Mouse (Mus musculus): Measurements from ENCODE around the gene Gm20219. TPM values are rescaled to one million over a fixed set of nuclear protein-coding genes. Genes with fewer than 3 reads are reported as not detected.

Gene Gm20219
- total and polyA plus RNA-seq, 2 experiments from 2014 or later, result 0.10 to 0.55 TPM

DNA sequence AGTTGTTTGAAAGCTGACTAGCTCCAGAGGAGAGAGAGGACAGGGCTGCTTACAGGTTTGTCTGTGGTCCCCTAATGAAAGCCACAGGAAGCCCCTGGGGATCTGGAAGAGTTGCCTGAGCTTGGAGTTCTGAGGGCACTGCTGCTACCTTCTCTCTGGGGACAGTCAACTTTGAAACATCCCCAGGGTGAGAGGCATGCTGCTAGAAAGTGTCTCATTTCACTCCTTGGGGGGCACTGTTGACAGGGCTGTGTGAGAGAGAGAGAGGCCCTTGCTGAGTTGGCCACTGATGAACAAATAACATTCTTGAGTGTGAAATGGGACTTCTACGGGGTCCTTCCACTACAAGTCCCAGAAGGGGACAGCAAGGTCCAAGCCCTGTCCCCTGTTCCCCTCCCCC is 33.6 kb upstream of the Gm20219 start:
- Histone ChIP-seq H3K4me1 (ENCODE audit: insufficient read depth, low read length) (peaks cover 16% of the 10 kb centered on the region), H3K9ac (replicated peaks; ENCODE audit: low read length) (no peak overlapping the region), H3K27me3 (ENCODE audit: insufficient read depth, low read length) (no peaks in the 10 kb centered on the region), H3K4me3 (ENCODE audit: low read length) (no peak overlapping the region), H3K9me3 (ENCODE audit: low read length) (no peaks in the 10 kb centered on the region), H3K4me2 (ENCODE audit: low read depth, low read length) (no peak overlapping the region), H3K36me3 (ENCODE audit: insufficient read depth, low read length) (peaks cover 42% of the 10 kb centered on the region), H3K27ac (no peak overlapping the region)
- DNase-seq (ENCODE audit: low spot score) (no peak), ATAC-seq (no peak)
- WGBS, result 42% methylated on average over 1 of the region's 1 CpGs
- TF ChIP-seq CTCF (IDR thresholded peaks at IDR 0.05; ENCODE audit: low read depth), result no peak

DNA sequence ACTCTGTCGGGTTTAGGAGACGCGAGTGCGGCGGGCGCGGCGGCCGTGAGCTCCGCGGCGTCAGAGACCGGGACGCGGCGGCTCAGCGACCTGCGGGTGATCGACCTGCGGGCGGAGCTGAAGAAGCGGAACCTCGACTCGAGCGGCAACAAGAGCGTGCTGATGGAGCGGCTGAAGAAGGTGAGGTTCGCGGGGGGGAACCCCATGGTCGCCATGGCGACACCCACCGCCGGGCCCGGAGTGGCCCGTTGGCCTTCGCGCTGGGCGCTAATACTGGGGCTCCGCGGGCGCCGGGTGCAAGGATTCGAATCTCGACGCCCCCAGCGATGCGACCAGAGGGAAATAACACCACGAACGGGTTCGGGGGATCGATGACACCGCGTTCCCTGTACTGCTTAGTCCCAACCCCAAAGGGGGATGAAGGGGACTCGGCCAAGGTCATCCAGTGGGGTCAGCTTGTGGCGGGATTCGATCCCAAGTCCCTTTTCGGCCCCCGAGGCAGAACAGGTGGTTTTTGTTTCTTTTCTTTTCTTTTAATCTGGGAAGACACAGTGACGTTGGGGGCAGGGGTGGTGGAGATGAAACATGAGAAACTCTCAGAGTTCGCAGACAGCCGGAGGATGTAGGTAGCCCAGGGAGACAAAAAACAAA is 31.1 kb upstream of the Gm20219 start:
- WGBS, result under 1% methylated on average over 61 of the region's 61 CpGs
- H3K4me1 ChIP-seq (ENCODE audit: insufficient read depth, low read length), result peaks cover 18% of the 10 kb centered on the region
- H3K27me3 ChIP-seq (ENCODE audit: insufficient read depth, low read length), result no peaks in the 10 kb centered on the region

DNA sequence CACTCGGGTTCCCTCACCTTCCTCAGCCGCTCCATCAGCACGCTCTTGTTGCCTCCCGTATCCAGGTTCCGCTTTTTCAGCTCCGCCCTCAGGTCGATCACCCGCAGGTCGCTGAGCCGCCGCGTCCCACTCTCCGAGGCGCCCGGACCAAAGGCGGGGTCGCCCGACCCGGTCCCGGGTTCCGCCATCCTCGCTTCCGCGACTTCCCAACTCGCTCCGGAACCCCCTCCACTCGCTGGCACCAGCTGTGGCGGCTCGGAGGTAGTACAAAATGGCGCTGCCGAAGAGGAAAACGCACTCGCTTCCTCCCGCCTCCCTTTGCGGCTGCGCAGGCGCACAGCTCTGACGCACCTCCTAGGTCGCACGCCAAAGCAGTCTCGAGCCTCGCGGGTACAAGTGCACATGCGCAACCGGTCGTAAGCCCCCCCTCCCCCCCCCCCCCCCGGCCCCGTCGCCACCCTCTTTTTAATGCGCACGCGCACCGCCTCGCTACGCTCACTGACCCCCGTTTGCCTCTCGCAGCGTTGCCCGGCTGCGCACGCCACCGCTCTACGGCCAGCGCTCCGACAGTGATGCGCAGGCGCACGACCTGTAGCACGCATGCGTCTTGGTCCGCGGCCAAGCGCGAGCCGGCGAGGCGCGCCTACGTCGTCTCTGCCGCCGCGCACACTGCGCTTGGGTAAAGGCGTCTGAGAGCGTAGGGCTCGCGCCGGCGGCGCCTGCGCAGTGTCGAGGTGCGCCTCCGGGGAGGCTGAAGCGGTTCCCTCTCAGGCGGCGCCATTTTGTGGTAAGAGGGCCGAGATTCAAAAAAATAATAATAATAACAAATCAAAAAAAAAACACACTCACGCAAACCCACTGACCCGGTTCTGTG is 30.3 kb upstream of the Gm20219 start, which contains the start of the genes Safb2 and Safb:
Gene Safb2 (minus strand): TSS at position 329 of the 874 bp plus-strand sequence.
Gene Safb (plus strand): TSS at position 569 of the 874 bp plus-strand sequence.
- under 1% methylated on average over 89 of the region's 101 CpGs for WGBS
- Histone ChIP-seq H3K9me3 (ENCODE audit: low read length) (no peaks in the 10 kb centered on the region), H3K4me3 (ENCODE audit: low read length) (peak within 1 kb of the TSS; percentile 91), H3K4me2 (ENCODE audit: low read depth, low read length) (peak within 1 kb of the TSS; percentile 77), H3K4me1 (ENCODE audit: insufficient read depth, low read length) (peaks cover 18% of the 10 kb centered on the region), H3K9ac (replicated peaks; ENCODE audit: low read length) (peak within 1 kb of the TSS; percentile 93), H3K27ac (peak within 1 kb of the TSS; percentile 98), H3K36me3 (ENCODE audit: insufficient read depth, low read length) (peaks cover 25% of the 10 kb centered on the region), H3K27me3 (ENCODE audit: insufficient read depth, low read length) (no peaks in the 10 kb centered on the region)
- TF ChIP-seq CTCF (IDR thresholded peaks at IDR 0.05; ENCODE audit: low read depth), result peak; percentile 43
- peak; percentile 95 for ATAC-seq
- DNase-seq (ENCODE audit: low spot score), result peak; percentile 100

More for the DNA sequence above, 31.1 kb upstream of the Gm20219 start:
- peak overlapping the region; percentile 91 for H3K4me3 ChIP-seq (ENCODE audit: low read length)
- TF ChIP-seq CTCF (IDR thresholded peaks at IDR 0.05; ENCODE audit: low read depth), result no peak
- H3K9me3 ChIP-seq (ENCODE audit: low read length), result no peaks in the 10 kb centered on the region
- peak overlapping the region; percentile 98 for H3K27ac ChIP-seq
- peak; percentile 19 for ATAC-seq
- H3K36me3 ChIP-seq (ENCODE audit: insufficient read depth, low read length), result peaks cover 33% of the 10 kb centered on the region
- peak overlapping the region; percentile 77 for H3K4me2 ChIP-seq (ENCODE audit: low read depth, low read length)
- H3K9ac ChIP-seq (replicated peaks; ENCODE audit: low read length), result peak overlapping the region; percentile 93
- peak; percentile 63 for DNase-seq (ENCODE audit: low spot score)

DNA sequence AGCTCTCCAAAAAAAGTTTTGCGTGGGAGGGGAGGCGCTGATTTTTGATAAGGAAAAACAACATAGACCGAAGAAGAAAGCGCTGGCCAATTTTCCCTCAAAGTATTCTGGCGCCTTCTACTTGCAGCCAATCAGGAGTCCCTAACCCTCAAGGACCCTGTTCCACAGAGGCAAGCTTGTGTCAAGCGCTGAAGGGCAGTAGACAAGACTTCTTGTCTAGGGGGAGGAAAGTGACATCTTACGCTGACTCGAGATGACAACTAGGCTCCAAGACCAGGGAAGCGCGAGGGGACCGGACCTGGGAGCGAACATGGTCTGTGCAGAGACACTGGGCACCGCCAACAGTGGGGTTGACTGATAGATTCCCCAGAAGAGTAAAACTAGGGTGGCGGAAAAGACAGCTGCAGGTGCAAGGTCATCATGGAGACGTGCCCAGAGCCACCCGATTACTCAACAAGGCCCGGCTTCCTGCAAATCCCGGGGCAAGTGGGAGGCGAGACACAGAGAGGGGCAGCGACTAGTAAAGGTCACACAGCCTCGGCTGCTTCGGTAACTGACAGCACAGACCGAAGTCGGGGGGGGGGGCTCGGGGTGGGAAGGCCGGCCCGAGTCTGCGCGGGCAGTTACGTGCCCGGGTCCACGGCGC is 29.5 kb upstream of the Gm20219 start:
- ATAC-seq, result no peak; the same call in 1 of the 2 replicates
- peak overlapping the region; percentile 81 for H3K9ac ChIP-seq (replicated peaks; ENCODE audit: low read length)
- 3% methylated on average over 31 of the region's 33 CpGs for WGBS
- H3K9me3 ChIP-seq (ENCODE audit: low read length), result no peaks in the 10 kb centered on the region
- H3K36me3 ChIP-seq (ENCODE audit: insufficient read depth, low read length), result peaks cover 21% of the 10 kb centered on the region
- H3K4me2 ChIP-seq (ENCODE audit: low read depth, low read length), result peak overlapping the region; percentile 65
- peak overlapping the region; percentile 98 for H3K27ac ChIP-seq
- peak overlapping the region; percentile 74 for H3K4me3 ChIP-seq (ENCODE audit: low read length)
- no peak for TF ChIP-seq CTCF (IDR thresholded peaks at IDR 0.05; ENCODE audit: low read depth)
- peaks cover 18% of the 10 kb centered on the region for H3K4me1 ChIP-seq (ENCODE audit: insufficient read depth, low read length)
- no peaks in the 10 kb centered on the region for H3K27me3 ChIP-seq (ENCODE audit: insufficient read depth, low read length)
- DNase-seq (ENCODE audit: low spot score), result peak; percentile 52

DNA sequence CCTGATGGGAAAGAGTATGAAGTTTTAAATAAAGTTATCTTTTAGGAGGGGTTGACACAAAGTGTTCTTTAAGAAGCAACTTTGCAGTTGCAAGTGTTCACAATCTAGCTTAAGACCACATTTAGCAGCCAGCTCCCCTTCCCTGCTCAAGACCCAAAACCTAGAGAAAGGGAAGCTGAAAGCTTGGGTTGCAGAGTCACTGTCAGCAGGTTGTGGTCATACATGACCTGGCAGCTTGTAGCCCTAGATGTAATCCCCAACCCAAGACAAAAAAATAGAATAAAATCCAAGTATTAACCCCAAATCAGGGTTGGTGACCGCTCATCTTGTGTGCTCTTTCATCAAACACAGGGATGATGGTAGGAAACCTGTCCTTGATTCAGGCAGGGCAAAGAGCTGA is 28.9 kb upstream of the Gm20219 start:
- Histone ChIP-seq H3K9ac (replicated peaks; ENCODE audit: low read length) (peak overlapping the region; percentile 81; the same call in 1 of the 2 replicates), H3K4me3 (ENCODE audit: low read length) (peak overlapping the region; percentile 74), H3K4me1 (ENCODE audit: insufficient read depth, low read length) (peaks cover 18% of the 10 kb centered on the region), H3K36me3 (ENCODE audit: insufficient read depth, low read length) (peaks cover 21% of the 10 kb centered on the region), H3K4me2 (ENCODE audit: low read depth, low read length) (peak overlapping the region; percentile 65), H3K27ac (no peak overlapping the region), H3K27me3 (ENCODE audit: insufficient read depth, low read length) (no peaks in the 10 kb centered on the region), H3K9me3 (ENCODE audit: low read length) (no peaks in the 10 kb centered on the region)
- 59% methylated on average over 1 of the region's 1 CpGs for WGBS
- DNase-seq (ENCODE audit: low spot score), result no peak
- TF ChIP-seq CTCF (IDR thresholded peaks at IDR 0.05; ENCODE audit: low read depth), result no peak
- no peak for ATAC-seq

DNA sequence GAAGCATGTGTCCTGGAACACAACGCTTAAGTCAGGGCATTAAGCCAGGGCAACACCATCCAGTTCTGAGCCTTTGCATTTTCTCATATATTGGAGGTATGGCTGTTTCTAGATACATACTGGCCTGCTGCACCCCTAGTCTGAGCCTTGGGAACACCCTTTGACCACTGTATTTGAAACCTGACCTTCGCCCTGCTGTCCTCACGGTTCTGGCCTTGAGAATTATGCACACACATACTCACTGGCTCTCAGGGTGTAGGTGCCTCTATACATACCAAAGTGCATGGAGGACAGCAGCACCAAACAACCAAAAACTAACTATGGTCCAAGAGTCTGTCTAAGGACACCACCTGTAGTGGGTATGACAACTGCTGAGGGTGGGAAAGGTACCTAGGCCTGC is 18.8 kb upstream of the Gm20219 start:
- TF ChIP-seq CTCF (IDR thresholded peaks at IDR 0.05; ENCODE audit: low read depth), result no peak
- Histone ChIP-seq H3K4me3 (ENCODE audit: low read length) (no peak overlapping the region), H3K27ac (no peak overlapping the region), H3K9me3 (ENCODE audit: low read length) (no peaks in the 10 kb centered on the region), H3K4me1 (ENCODE audit: insufficient read depth, low read length) (no peaks in the 10 kb centered on the region), H3K27me3 (ENCODE audit: insufficient read depth, low read length) (no peaks in the 10 kb centered on the region), H3K4me2 (ENCODE audit: low read depth, low read length) (no peak overlapping the region), H3K36me3 (ENCODE audit: insufficient read depth, low read length) (peaks cover 76% of the 10 kb centered on the region), H3K9ac (replicated peaks; ENCODE audit: low read length) (no peak overlapping the region)
- 82% methylated on average over 3 of the region's 3 CpGs for WGBS
- ATAC-seq (no peak), DNase-seq (ENCODE audit: low spot score) (no peak)

Data from hindbrain, postnatal 0 days (tissue).